Mouse (Mus musculus): ENCODE data around the gene Atf7ip.

Atf7ip gene

DNA sequence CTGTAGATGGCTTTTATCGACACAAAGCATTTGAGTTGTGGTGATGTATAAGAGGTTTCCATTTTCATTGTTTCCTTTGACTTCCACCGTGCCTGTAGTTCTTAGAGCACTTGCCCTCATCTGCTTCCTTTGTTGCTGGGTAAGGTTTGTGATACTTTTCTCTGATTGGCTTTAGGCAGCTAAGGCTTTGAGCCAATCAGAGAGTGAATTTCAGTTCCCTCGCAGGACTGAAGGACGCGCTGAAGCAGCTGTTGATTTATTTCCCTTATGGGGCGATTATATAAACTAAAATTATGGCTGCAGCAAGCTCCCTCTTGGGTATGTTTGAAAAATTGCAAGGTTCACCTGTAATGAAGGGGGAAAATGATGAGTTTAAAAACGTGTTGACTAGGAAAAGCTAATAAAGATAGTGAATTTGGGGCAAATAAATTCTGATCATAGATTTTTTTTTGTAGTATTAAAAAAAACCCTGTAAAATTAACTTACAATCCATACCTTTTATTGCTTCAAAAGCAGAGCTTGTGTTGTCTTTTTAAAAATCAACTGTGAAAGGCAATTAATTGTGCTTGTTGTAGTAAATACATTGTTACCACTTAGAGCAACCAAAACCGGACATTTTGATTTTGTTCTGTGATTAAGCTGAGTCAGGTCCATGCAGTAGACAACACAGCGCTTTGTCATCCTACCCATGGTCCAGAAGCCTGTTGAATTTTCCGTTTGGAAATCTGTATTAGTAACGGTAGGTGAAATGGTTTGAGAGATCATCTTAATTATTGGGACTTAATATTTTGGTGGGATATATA is 48.0 kb downstream of the Atf7ip start:
- peak; percentile 72 for DNase-seq (ENCODE audit: low read depth, low spot score)

DNA sequence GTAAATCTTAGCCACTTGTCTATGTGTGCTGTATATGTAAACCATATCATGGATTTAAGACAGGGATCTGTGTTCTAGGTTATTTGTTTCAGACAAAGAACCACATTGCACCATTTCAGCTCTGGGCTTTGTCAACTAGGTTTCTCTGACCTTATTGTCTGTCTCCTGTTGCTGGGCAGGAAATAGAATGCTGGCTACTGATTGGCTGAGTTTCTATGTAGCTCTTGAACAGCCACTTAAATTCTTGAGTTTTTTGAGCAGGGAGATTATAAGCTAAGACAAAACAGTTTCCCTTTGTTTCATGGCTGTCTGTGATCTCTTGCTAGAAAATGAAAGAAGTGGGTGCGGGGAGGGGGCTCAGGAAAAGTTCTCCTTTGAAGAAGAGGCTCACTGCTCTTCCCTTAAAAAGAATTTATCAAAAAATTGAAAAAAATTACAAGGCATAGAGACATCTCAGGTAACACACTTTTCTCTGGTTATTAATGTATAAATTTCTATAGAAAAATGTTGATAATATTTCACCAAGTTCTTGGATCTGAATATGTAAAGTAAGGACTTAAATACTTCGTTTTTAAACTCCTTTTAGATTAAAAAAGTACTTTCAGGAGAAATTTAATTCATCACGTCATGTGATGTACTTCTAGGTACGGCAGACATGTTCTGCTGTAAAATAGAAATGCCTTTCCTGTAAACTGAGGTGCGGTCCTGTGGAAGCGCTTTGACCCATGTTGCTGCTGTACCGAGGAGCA is 49.0 kb downstream of the Atf7ip start:
- no peak for DNase-seq (ENCODE audit: low read depth, low spot score)

DNA sequence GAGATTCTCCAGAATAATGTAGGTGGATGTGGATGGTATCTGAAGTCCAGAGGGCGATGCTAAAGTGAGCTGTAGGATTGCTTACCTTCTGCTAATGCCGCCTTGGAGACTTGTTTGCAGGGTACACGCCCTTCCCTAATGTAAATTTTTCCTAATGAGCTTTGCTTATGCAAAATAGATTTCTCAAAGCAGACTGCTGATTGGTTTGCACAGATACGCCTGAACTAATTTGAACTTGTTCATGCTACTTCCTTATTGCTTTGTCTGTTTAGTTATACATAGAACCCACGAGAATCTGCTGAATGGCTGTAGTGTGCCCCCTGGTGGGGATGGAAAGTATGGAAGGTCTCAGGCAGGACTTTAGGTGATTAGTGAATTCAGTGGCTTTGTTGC is 49.6 kb downstream of the Atf7ip start:
- no peak for DNase-seq (ENCODE audit: low read depth, low spot score)

DNA sequence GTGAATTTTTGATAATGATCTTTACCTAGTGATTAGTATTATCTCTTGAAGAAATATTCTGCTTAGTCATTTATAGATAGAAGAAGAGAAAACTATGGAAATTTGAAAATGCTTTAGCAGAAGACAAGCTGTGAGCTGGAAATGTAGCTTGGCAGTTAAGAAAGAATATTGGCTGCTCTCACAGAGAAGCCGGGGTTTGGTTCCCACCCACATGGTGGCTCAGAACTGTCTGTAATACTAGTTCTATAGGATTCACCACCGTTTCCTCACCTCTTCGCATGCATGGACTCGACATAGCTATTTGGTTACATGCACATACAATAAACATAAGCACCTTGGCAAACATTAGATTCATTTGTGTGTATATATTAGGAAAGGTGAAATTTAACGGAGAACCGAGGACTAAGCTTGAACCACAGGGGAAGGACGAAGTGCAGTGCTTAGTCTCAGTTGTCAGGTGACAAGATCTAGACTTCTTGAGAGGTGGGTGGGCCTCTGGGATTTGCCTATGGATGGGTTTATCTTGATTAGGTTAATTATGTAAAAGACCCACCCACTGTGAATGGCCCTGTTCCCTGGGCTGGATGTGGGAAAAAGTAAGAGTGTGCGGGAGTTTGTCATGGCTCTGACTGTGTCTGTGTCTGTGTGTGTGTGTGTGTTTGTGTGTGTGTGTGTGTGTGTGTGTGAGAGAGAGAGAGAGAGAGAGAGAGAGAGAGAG is 52.5 kb downstream of the Atf7ip start:
- no peak for DNase-seq (ENCODE audit: low read depth, low spot score)

DNA sequence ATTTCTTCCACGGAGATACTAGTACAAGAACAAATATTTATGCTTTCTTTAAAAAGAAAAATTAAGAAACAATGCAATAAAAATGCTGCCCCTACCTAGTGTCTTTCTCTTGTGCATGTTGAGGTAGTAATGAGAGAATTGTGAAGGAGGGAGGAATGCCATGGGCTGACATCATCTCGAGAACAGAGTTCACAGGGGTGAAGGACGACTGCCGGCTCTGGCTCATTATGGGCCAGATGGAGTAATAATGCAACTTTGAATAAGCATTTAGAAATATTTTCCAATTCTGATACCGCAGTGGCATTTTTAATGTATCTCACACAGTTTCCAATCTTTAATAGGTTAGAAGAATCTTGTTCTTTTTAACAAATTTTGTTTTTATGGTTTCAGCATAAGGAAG is 60.0 kb downstream of the Atf7ip start:
- no peak for DNase-seq (ENCODE audit: low read depth, low spot score)

DNA sequence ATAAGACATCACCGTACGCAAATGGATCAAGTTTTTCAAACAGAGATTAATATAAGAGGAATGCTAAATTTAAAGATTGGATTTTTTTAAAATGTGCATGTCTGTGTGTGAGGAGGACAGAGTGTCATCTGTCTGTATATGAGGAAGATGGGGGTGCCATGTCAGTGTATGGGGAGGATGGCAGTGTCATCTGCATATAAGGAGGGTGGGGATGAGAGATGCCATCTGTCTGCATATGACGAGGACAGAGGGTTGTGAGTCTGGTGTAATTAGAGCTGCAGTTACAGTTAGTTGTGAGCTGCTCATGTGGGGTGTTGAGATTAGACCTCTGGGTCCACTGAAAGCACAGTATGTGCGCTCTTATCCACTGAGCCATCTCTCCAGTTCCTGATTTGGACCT is 84.8 kb downstream of the Atf7ip start:
- no peak for DNase-seq (ENCODE audit: low read depth, low spot score)

DNA sequence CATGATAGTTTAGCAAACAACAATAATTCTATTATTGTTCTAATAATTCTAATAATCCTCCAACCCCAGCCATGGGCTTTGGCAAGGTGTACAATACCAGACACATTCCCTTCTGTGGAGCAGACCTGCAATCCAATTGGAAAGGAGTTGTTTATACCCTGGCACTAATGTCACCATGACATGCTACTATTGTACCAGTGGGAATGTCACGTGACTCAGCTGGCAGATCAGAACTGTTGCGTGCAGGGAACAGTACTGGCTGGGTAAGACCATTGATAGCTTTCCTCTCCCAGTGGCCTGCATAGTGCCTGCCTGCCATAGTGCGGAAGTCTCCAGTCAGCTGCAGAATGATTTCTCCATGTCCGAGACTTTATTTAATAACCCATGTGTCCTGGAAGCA is 88.6 kb downstream of the Atf7ip start:
- no peak for DNase-seq (ENCODE audit: low read depth, low spot score)

DNA sequence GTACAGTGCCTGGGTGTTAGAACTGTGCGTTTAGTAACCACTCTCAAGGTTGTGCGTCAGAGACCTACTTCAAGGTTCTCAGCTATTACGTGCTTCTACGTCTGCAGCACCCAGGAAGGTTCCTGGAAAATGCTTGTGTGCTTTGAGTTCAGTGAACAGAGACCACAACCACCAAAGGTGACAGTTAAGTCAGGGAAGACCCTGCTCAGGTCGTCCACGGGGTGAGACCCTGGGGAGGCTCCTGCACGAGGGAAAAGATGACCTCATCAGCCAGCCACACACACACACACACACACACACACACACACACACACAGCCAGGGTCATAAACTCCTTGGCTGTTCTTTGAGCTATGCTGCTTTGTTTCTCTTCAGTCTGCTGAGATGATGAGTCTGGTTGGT is 96.6 kb downstream of the Atf7ip start:
- no peak for DNase-seq (ENCODE audit: low read depth, low spot score)

DNA sequence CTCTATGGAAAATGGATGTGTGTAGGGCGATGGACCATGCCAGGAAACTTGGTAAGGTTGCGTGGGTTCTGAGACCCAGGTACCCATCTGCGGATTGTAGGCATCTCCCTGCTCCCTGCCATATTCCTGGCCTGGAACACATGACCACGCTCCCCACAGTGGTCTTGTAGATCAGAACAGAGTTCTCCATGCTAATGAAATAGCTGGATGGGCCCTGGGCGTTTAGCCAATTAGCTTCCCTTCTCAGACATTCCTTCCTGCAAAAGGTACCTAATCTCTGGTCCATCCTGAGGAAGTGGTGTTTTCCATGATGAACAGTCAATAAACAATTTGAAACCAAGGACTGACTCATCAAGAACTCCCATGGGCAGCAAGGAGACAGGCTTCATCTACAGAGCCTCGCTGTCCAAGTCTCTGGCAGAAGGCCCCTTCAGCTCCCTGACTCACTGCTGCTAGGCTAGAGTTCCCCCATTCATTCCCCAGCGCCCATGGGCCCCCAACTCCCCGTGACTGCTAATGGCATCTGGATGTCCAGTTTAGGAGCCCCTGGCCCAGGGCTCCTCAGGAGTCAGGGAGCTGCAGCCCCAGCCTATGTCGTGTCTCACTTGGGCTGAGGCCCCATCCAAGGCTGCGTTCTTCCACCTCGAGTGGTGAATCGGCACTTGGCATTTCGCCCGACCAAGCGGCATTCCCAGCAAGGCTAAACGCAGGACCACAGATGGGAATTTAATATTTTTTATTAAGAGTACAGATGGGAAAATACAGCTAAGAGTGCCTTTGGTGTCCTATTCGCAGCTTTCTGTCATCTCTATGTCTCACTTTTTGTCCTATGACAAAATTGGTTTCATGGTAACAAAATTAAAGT is 105.6 kb downstream of the Atf7ip start:
- no peak for DNase-seq (ENCODE audit: low read depth, low spot score)

DNA sequence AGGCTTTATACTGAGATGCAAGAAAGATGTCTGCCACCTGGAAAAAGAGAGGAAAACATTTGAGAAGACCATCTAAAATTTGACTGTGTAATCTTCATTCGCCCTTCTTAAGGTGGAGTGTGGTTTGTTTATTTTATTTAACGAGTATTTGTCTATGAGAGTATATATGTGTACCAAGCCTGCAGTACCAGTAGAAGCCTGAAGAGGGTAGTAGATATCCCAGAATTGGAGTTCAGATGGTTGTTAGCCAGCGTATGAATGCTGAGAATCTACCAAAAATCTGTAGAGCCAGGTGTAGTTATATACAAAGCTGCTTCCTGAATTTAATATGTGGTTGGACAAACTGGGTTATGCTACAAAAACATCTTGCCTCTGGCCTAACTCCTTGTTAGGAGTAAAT is 106.3 kb downstream of the Atf7ip start:
- DNase-seq (ENCODE audit: low read depth, low spot score) = no peak

DNA sequence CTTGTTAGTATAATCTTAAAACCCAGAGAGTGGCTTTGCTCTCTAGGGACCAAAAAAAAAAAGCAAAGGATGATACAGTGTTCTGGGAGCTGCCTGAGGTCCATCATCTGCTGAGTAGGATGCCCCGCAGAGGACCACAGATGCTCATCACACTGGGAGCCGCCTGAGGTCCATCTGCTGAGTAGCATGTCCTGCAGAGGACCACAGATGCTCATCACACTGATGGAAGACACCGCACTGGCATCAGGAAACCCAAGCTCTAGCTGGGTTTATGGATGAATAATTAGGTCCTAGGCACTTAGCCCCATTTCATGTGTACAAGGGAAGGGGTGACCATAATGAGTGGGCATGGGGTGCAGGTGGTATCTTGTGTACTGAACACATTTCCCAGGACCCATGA is 108.2 kb downstream of the Atf7ip start:
- no peak for DNase-seq (ENCODE audit: low read depth, low spot score)

DNA sequence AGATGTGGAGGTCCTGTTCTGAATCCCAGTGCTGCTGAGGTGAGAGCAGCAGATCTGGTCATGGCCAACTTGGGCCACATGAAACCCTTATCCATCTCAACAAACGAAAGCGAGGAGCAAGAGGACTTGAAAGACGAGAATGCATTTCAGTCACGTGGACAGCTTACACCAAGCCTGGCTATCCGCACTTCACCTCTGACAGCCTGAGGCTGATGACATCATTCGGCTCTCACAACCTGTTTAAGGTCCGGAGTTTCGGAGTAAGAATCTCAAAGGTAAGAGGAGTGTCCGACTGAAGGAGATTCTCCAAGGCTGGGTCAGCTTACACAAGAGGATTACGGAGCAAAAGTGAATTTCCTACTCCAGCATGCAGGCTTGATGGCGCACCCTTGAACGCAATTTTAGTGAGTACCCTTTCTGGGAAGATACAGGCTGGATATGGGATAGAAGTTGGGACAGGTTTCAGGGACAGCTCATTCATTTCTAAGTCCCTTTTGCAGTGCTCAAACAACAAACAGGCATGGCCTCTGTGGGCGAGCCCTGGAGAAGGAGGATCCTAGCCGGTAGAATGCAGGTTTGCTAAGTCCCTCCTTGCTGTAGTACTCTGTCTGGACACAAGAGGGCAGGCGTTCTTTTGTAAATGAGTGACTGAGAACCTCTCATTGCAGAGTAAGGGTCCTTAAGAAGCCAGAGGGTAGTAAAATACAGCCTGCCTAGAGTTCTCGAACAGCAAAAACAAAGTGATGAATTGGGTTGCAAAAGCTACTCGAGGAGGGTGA is 114.6 kb downstream of the Atf7ip start:
- DNase-seq (ENCODE audit: low read depth, low spot score) = peak; percentile 40

DNA sequence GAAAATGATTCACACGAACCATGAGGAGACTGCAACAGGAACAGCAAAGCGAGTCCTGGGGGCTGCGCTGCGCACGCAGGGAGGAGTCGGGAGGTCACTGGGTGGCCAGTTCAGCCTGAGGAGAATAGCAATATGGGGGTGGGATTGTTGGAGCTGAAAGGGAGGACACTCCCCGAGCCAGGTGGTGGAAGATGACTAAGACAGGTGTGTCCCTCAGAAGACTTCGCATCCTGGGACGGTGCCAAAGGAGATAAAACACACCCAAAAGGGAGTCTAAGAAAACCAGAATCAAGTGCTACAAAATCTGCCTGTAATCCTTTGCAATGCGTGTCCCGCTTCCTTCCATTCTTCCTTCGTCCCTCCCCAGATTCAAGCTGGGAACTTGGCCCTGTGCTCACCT is 119.5 kb downstream of the Atf7ip start:
- DNase-seq (ENCODE audit: low read depth, low spot score) = no peak

DNA sequence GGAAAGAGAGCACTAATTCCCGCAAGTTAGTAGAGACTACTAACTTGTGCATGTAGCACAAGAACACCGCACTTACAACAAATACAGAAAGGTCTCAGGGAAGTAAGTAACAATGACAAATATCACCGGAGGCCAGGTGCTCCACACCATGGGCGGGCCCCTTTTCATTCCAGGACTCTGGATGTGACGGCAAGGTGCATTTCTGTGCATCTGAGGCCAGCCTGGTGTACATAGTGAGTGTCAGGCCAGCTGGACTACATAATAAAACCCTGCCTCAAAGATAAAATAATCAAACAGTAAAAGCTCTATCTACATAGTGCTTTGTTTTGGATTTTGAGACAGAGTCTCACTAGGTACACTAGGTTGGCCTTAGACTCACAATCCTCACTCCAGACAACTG is 123.7 kb downstream of the Atf7ip start:
- no peak for DNase-seq (ENCODE audit: low read depth, low spot score)

DNA sequence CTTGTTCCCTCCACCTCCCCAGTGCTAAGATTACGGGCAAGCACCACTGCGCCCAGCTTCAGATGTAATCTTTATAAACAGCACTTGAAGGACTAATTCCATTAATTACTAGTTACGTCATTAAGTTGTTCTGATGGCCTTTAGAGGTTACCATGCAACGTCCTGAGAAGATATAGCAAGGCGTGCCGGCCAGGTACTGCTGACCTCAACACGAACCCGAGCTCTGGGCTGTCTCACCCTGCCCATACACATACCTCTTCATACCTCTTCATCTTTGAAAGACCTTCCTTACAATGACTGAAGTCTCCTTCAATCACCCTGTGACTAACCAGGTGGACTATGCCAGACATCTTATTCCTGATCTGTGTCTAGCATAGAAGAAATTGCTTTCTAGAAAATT is 125.6 kb downstream of the Atf7ip start:
- DNase-seq (ENCODE audit: low read depth, low spot score) = no peak

DNA sequence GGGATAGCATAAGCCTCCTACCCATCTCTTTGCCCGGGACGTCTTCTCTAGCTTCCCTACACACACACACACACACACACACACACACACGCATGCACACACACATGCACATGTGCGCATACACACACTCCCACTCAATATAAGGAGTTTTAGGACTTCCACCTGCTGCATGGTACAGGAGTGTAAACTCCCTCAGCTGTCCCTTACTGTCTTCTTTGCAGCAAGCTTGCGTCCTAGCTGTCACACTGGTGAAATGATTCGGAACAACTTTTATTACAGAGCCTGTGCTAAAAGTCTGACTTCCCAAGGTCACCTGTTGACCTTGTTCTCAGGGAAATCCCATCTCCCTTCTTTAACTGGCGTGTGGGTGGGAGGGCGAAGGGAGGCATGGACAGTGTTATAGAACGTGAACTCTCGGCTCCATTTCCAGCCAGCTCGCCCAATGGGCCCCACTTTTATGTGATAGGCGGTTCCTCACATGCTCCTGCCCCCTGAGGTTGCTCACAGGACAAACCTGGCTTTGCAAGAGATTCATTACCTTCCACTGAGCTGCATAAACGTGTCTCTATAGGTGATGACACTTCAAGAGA is 126.1 kb downstream of the Atf7ip start:
- no peak for DNase-seq (ENCODE audit: low read depth, low spot score)

DNA sequence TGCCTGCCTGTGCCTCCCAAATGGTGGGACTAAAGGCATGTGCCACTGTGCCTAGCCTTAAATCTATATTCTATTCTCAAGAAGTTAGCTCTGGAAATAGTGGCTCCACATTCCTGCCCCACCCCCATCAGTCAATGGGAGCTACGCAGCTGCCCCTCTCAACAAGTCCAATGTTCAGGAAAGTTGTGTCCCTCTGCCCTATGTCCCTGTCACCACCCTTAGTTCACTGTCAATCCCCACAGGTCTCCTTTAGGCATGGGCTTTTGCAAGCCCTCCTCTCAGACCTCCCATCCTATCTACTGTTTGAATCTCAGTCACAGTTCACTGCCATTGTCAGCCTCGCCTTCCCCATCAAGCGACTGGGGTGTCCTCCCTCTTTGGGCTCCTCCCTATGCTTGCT is 127.2 kb downstream of the Atf7ip start:
- no peak for DNase-seq (ENCODE audit: low read depth, low spot score)

DNA sequence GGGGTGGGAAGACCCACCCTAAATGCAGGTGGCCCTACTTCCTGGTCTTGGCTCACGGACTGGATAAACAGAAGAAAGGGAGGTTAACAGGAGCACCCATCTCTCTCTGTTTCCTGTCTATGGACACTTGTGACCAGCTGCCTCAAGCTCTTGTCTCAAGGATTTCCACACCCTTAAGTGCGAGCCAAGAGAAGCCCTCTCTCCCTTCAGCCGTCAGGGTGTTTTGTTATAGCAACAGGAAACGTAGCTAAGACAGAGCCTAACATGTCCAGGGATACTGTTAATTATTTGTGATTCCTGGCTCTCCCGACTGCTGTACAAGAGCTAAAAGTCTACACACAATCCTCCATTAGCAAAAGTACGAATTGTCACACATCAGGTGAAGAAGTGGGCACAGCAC is 127.8 kb downstream of the Atf7ip start:
- DNase-seq (ENCODE audit: low read depth, low spot score) = no peak

DNA sequence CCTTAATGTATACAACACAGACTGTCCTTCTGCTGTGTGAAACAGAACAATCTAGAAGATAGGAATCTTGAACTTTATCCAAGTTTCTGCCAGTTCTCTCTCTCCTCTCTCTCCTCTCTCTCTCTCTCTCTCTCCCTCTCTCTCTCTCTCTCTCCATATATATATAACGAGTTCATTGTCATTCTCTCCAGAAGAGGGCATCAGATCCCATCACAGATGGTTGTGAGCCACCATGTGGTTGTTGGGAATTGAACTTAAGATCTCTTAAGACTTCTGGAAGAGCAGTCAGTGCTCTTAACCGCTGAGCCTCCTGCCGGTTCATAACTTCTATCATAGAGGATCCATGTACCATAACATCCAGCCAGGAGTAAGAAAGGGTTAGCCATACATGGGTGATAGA is 129.0 kb downstream of the Atf7ip start:
- DNase-seq (ENCODE audit: low read depth, low spot score) = no peak

DNA sequence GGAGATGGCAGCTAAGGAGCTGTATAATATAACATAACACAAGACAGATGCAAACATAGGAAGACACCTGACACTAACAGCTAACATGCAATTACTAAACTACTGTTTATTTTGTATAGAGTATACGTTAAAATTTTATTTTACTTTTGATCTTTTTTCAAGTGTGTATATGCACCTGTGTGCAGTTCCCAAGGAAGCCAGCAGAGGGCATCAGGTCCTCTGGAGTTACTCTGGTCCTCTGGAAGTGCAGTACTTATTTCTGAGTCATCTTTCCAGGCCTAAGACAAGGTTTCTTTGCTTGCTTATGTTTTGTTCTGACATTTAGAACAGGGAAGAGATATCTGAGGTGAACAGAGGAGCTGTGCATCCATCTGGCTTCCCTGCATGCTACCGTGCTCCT is 138.2 kb downstream of the Atf7ip start:
- no peak for DNase-seq (ENCODE audit: low read depth, low spot score)

DNA sequence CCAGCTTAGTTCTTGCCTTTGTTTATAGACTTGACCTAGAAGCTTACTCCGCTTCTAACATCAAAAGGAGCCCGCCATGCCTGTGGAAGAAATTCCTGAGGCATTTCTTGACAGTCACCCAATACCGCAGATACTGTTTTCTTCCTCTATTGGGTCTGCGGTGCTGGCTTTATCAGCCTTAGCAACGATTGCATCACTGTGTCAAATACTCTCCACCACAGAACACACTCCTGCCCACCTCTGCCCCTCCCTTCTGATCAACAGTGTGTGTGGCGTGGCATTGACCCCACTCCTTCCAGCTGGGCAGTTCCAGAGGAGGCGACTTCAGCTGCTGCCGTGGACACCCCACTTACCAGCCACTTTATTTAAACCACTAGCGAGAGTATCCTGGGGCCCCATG is 139.8 kb downstream of the Atf7ip start:
- DNase-seq (ENCODE audit: low read depth, low spot score) = no peak
